Mouse (Mus musculus) mature B cell (primary cell): ENCODE results near the gene Defb38.

ENCODE experiments used
- in situ Hi-C: fragments of 300-500 bp; cut with MboI; formaldehyde crosslinking; loops from 2 replicates; pipeline ENCODE4 v1.14.3; 2019

Defb38 gene

DNA sequence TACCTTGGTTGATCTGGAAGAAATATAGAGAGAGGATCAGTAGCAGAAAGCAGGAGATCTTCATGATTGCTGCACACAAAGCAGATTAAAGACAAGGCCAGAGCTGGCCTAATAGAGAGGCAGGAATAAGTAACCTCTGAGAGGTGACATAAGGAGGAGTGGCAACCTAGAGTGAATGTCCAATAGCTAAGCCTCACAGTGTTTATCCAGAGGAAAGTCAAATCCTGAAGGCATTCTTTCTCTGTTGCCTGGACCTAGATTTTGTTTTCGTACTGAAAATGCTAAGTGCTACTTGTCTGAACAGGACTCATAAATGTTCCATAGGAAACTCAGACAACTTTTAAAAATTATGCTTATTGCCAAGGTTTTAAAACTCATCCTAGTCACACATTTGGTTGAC is at the start of gene Defb38:
Defb38 (minus strand) TSS at position 101 of the 400 bp plus-strand sequence.
- in situ Hi-C loops, result no loop called here

DNA sequence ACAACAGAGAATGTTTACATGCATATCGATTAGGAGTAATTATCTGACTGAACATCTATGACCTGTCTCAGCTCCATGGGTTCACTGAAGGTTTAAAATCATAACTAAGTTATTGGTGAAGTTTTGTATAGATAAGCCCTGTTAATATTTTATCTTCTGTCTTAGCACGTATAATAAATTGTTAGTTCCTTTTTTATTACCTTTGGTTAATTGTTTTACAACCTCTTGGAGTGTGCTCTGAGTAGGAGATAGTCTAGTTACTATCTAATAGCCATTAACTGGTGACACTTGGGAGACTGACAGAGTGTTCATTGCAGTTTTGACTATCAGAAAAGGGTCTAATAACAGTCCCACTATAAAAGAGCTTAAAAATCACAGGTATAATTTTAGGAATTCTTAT is 39.6 kb upstream of the Defb38 start:
- in situ Hi-C loops, result no loop called here

DNA sequence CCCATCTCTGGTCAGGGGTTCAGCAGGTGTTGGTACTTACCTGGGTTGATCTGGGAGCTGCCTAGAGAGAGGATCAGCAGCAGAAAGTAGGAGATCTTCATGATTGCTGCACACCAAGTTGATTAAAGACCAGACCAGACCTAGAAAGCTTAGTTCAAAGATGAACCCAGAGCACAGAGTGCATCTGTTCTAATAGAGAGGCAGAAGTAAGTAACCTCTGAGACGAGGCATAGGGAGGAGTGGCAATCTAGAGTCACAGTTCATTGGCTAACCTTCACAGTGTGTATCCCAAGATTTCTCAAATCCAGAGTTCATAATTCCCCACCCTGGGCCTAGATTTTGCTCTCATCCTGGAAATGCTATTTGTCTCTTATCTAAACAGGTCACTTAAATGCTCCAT is 38.3 kb upstream of the Defb38 start, which contains the start of gene Defb39:
Defb39 (minus strand) TSS at position 101 of the 400 bp plus-strand sequence.
- in situ Hi-C loops, result no loop called here

DNA sequence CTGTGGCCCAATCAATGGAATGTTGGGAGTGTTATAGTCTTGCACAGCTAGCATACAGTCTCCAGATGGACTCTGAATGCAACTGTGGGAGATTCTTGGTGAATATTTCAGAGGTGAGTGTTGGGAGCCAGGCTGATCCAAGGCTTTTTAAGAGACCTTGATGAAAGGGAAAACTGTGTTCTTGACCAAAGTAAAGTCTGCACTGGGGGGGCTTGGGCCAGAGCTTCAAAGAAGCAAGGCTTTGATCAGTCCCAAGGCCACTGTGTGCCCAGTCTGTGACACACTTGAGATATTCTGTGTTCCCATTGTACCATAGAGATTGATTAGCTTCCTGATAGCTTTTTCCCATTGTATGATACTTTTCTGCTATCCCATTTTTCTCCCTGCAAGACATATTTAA is 36.5 kb upstream of the Defb38 start:
- in situ Hi-C loops, result no loop called here

DNA sequence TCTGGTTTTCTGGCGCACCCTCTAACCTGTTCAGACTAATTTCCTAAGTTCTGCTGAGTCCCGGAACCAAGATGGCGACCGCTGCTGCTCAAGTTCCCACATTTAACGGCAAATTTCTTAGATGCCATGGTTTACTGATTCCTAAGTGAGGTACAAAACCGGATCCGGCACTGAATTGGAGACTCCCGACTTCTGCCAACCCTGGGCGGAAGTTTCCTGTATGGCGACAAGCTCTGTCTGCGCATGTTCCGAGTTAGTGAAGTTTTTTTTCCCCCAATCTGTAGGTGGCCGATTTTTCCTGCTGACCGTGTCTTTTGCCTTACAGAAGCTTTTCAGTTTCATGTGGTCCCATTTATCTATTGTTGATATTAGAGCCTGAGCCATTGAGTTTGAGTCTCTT is 18.9 kb upstream of the Defb38 start:
- in situ Hi-C loops, result no loop called here
